Mouse (Mus musculus) megakaryocyte, embryonic 14.5 days (primary cell): Measurements from ENCODE around the gene Gpr19. TPM values are rescaled to one million over a fixed set of nuclear protein-coding genes. Genes with fewer than 3 reads are reported as not detected.

Experiments used
- H3K27me3 ChIP-seq: replicated peaks from 2 replicates; pipeline ENCODE3; 2012; ENCODE audit warnings: inconsistent platforms
- H3K36me3 ChIP-seq: replicated peaks from 2 replicates; pipeline ENCODE3; 2012; ENCODE audit warnings: low read length, inconsistent platforms, mixed read lengths
- H3K4me1 ChIP-seq: 2 replicates; pipeline ENCODE4 v1.6.1; 2012; ENCODE audit warnings: inconsistent platforms
- H3K4me3 ChIP-seq: replicated peaks from 2 replicates; pipeline ENCODE3; 2012; ENCODE audit warnings: moderate library complexity, mild to moderate bottlenecking, inconsistent platforms
- H3K9me3 ChIP-seq: 2 replicates; pipeline ENCODE4 v1.6.1; 2012; ENCODE audit warnings: inconsistent platforms
- FLI1 ChIP-seq: IDR thresholded peaks from 2 replicates; pipeline ENCODE4 v1.6.1; 2012; ENCODE audit warnings: low read length, inconsistent platforms, mixed read lengths
- GATA1 ChIP-seq: IDR thresholded peaks from 3 replicates; pipeline ENCODE4 v1.6.1; 2012; ENCODE audit warnings: mixed read lengths, low read length, inconsistent platforms, borderline replicate concordance
- polyA plus RNA-seq: library from polyadenylated mRNA; stranded (reverse); fragments of >175 nt; gene quantifications from 2 replicates; pipeline ENCODE4 v1.2.3, GENCODE M21; 2012; ENCODE audit warnings: low replicate concordance; ENCODE audit not compliant: insufficient read depth

Gpr19 gene
- polyA plus RNA-seq, 1 experiment, result 0.62 TPM

- Histone ChIP-seq H3K4me1 (peaks cover 29% of the 10 kb centered on the region), H3K4me3 (peak overlapping the region; percentile 96), H3K27me3 (no peaks in the 10 kb centered on the region), H3K9me3 (no peaks in the 10 kb centered on the region), H3K36me3 (peaks cover 30% of the 10 kb centered on the region)
- no peak for TF ChIP-seq GATA1
- no peak for TF ChIP-seq FLI1
These were observed 25.3 kb upstream of the Gpr19 start for GRCm38 (mm10) chr6:134923670-134924069.

GRCm38 (mm10) chr6:134922511-134923195 is 24.3 kb upstream of the Gpr19 start:
- H3K36me3 ChIP-seq, result peaks cover 30% of the 10 kb centered on the region
- H3K27me3 ChIP-seq, result no peaks in the 10 kb centered on the region
- H3K4me1 ChIP-seq, result peaks cover 37% of the 10 kb centered on the region
- peak overlapping the region; percentile 96 for H3K4me3 ChIP-seq
- H3K9me3 ChIP-seq, result no peaks in the 10 kb centered on the region
- TF ChIP-seq GATA1 (no peak), FLI1 (no peak)

- Histone ChIP-seq H3K4me1 (peaks cover 44% of the 10 kb centered on the region), H3K36me3 (peaks cover 30% of the 10 kb centered on the region), H3K27me3 (no peaks in the 10 kb centered on the region), H3K9me3 (no peaks in the 10 kb centered on the region), H3K4me3 (peak overlapping the region; percentile 96)
- TF ChIP-seq GATA1, result no peak
- no peak for TF ChIP-seq FLI1
These were observed 23.5 kb upstream of the Gpr19 start for GRCm38 (mm10) chr6:134921695-134922510.

GRCm38 (mm10) chr6:134921014-134921694 is 22.8 kb upstream of the Gpr19 start:
- H3K27me3 ChIP-seq, result no peaks in the 10 kb centered on the region
- H3K36me3 ChIP-seq, result peaks cover 30% of the 10 kb centered on the region
- H3K9me3 ChIP-seq, result no peaks in the 10 kb centered on the region
- TF ChIP-seq GATA1 (no peak), FLI1 (no peak)
- H3K4me1 ChIP-seq, result peaks cover 48% of the 10 kb centered on the region
- H3K4me3 ChIP-seq, result peak overlapping the region; percentile 96

- Histone ChIP-seq H3K27me3 (no peaks in the 10 kb centered on the region), H3K4me3 (peak within 1 kb of the TSS; percentile 96), H3K9me3 (no peaks in the 10 kb centered on the region), H3K4me1 (peaks cover 47% of the 10 kb centered on the region), H3K36me3 (peaks cover 30% of the 10 kb centered on the region)
- TF ChIP-seq GATA1 (no peak), FLI1 (no peak)
These were observed 22.0 kb upstream of the Gpr19 start, which contains the start of gene Cdkn1b for GRCm38 (mm10) chr6:134920190-134921013. Gene Cdkn1b, plus strand, starts transcription at chr6:134920401.

- Histone ChIP-seq H3K9me3 (no peaks in the 10 kb centered on the region), H3K27me3 (no peaks in the 10 kb centered on the region), H3K4me3 (peak overlapping the region; percentile 96), H3K4me1 (peaks cover 44% of the 10 kb centered on the region), H3K36me3 (peaks cover 28% of the 10 kb centered on the region)
- no peak for TF ChIP-seq GATA1
- TF ChIP-seq FLI1, result no peak
These were observed 21.3 kb upstream of the Gpr19 start for GRCm38 (mm10) chr6:134919511-134920189.

- Histone ChIP-seq H3K9me3 (no peaks in the 10 kb centered on the region), H3K4me1 (peaks cover 37% of the 10 kb centered on the region), H3K36me3 (peaks cover 19% of the 10 kb centered on the region), H3K4me3 (no peak overlapping the region), H3K27me3 (no peaks in the 10 kb centered on the region)
- no peak for TF ChIP-seq GATA1
- TF ChIP-seq FLI1, result no peak
These were observed 20.4 kb upstream of the Gpr19 start for GRCm38 (mm10) chr6:134918769-134919168.

- Histone ChIP-seq H3K9me3 (no peaks in the 10 kb centered on the region), H3K36me3 (peaks cover 4% of the 10 kb centered on the region), H3K4me1 (peaks cover 33% of the 10 kb centered on the region), H3K4me3 (peak overlapping the region; percentile 93), H3K27me3 (no peaks in the 10 kb centered on the region)
- TF ChIP-seq GATA1 (no peak), FLI1 (no peak)
These were observed 18.7 kb upstream of the Gpr19 start for GRCm38 (mm10) chr6:134917087-134917486.
